Mouse (Mus musculus) stomach, embryonic 15.5 days (tissue): Measurements from ENCODE around the gene Wfdc21. TPM values are rescaled to one million over a fixed set of nuclear protein-coding genes. Genes with fewer than 3 reads are reported as not detected.

Experiments
- ATAC-seq: fragments of 200-750 bp; cut with Nextera tagmentation; 2 replicates; pipeline ENCODE4 v1.8.0; 2017; ENCODE audit warnings: low read depth, moderate number of reproducible peaks, moderate TSS enrichment; ENCODE audit not compliant: insufficient read depth, low FRiP score
- H3K27ac ChIP-seq: fragments of 300-500 bp; sonication (generic); 2 replicates; pipeline ENCODE4 v1.5.1; 2015; ENCODE audit warnings: mild to moderate bottlenecking, inconsistent platforms
- H3K27me3 ChIP-seq: fragments of 300-500 bp; sonication (generic); replicated peaks from 2 replicates; pipeline ENCODE4 v1.6.1; 2015; ENCODE audit warnings: inconsistent platforms
- H3K36me3 ChIP-seq: fragments of 300-500 bp; sonication (generic); 2 replicates; pipeline ENCODE4 v1.6.1; 2015; ENCODE audit warnings: inconsistent platforms
- H3K4me1 ChIP-seq: fragments of 300-500 bp; sonication (generic); 2 replicates; pipeline ENCODE4 v1.6.1; 2015; ENCODE audit warnings: inconsistent platforms
- H3K4me2 ChIP-seq: fragments of 300-500 bp; sonication (generic); 2 replicates; pipeline ENCODE4 v1.6.1; 2015; ENCODE audit warnings: mild to moderate bottlenecking, inconsistent platforms
- H3K4me3 ChIP-seq: fragments of 300-500 bp; sonication (generic); replicated peaks from 2 replicates; pipeline ENCODE4 v1.5.1; 2015; ENCODE audit warnings: inconsistent platforms
- H3K9ac ChIP-seq: fragments of 300-500 bp; sonication (generic); 2 replicates; pipeline ENCODE4 v1.6.1; 2015; ENCODE audit warnings: inconsistent platforms
- H3K9me3 ChIP-seq: fragments of 300-500 bp; sonication (generic); 2 replicates; pipeline ENCODE4 v1.6.1; 2016; ENCODE audit warnings: inconsistent platforms
- WGBS: fragments of 180-500 bp; shearing (Covaris S2); methylation state at CpG from one replicate; pipeline ENCODE4 v1.1.7; 2015; 5-methylcytosine and 5-hydroxymethylcytosine counted together
- polyA plus RNA-seq: library from polyadenylated mRNA; unstranded; fragments of >200 nt; fragmentation: Nextera tagmentation; extraction: Ambion mirVana; gene quantifications from 2 replicates; pipeline ENCODE4 v1.2.1, GENCODE M21; 2015

Wfdc21 gene
- polyA plus RNA-seq, 1 experiment from 2014 or later: 9.1 TPM

DNA sequence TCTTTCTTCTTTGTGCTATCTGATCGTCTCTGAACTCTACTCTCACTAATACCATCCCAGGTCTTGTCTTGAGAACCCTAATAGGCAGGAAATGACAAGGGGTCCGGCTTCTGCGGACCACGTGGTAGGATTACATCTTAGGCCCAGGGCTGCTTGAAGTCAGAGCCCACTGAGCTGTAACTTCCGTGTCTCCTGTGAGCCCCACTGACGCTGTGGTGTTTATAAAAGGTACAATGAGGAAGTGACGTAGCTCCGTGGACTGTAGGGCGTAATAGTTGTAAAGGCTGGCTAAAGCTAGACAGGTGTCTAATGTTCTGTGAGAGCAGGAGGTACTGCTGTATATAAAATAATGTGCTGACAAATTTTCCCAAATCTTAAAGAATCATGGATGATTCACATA is 20.6 kb downstream of the Wfdc21 start:
- no peak overlapping the region for H3K27ac ChIP-seq
- H3K9ac ChIP-seq: no peak overlapping the region
- H3K4me2 ChIP-seq: no peak overlapping the region
- no peaks in the 10 kb centered on the region for H3K9me3 ChIP-seq
- 89% methylated on average over 9 of the region's 9 CpGs for WGBS
- no peaks in the 10 kb centered on the region for H3K4me1 ChIP-seq
- peaks cover 50% of the 10 kb centered on the region for H3K36me3 ChIP-seq
- H3K27me3 ChIP-seq: no peaks in the 10 kb centered on the region
- ATAC-seq: no peak
- no peak overlapping the region for H3K4me3 ChIP-seq

DNA sequence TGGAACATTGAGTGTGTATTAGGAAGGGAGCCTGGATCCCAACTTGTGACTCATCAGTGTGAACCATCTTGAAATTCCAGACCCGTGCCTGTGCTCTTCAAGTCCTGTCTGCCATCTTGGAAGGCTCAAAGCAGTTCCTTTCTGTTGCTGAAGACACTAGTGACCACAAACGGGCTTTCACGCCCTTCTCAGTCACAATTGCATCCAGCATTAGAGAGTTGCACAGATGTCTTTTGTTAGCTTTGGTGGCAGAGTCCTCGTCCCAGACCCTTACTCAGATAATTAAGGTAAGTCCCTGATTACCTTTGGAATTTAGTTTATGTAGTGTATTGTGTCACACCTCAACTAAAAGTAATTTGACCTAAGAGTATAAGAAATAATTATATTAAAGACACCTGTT is 22.2 kb downstream of the Wfdc21 start:
- H3K4me2 ChIP-seq: no peak overlapping the region
- no peak overlapping the region for H3K27ac ChIP-seq
- no peak overlapping the region for H3K9ac ChIP-seq
- no peak for ATAC-seq
- peaks cover 49% of the 10 kb centered on the region for H3K36me3 ChIP-seq
- WGBS: 85% methylated on average over 4 of the region's 4 CpGs
- H3K4me3 ChIP-seq: no peak overlapping the region
- H3K4me1 ChIP-seq: no peaks in the 10 kb centered on the region
- H3K9me3 ChIP-seq: no peaks in the 10 kb centered on the region
- no peaks in the 10 kb centered on the region for H3K27me3 ChIP-seq

DNA sequence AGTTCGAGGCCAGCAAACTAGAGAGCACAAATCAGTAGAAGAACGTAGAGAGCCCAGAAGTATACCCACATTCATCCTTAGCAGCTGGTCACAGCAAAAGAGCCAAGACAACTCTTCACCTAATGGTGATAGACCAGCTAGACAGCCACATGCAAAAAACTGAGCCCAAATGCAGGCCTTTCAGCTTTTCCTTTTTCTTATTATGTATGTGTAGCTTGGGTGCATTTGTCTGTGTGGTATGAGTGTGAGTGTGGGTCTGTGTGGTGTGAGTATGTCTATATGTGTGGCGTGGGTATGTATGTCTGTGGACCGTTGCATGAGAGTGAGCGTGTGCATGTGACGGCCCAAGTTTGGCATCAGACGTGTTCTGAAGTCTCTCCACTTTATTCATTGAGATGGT is 24.3 kb downstream of the Wfdc21 start:
- WGBS: 89% methylated on average over 7 of the region's 7 CpGs
- Histone ChIP-seq H3K4me2 (no peak overlapping the region), H3K36me3 (peaks cover 45% of the 10 kb centered on the region), H3K9ac (no peak overlapping the region), H3K9me3 (no peaks in the 10 kb centered on the region), H3K27me3 (no peaks in the 10 kb centered on the region), H3K27ac (no peak overlapping the region), H3K4me3 (no peak overlapping the region), H3K4me1 (no peaks in the 10 kb centered on the region)
- no peak for ATAC-seq

DNA sequence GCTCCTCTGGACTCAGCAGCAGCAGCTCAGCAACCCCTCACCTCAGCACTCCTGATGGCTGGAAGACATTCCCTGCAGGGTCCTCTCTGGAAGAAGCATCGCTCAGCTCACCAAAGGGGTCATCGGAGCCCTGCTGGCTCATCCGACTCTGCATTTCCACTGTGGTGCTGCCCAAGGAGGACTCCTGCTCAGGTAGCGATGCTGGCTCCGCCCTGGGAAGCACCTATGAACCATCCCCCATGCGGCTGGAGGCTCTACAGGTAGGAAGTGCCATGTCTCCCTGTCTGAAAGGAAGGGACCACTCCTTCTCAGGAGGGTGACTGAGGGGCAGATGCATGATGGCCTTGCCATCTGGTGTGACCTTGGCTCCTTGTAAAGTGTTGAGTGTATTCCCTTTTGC is 25.6 kb downstream of the Wfdc21 start:
- no peak overlapping the region for H3K9ac ChIP-seq
- no peaks in the 10 kb centered on the region for H3K4me1 ChIP-seq
- H3K4me2 ChIP-seq: no peak overlapping the region
- WGBS: 94% methylated on average over 6 of the region's 6 CpGs
- H3K27me3 ChIP-seq: no peaks in the 10 kb centered on the region
- no peak for ATAC-seq
- no peaks in the 10 kb centered on the region for H3K9me3 ChIP-seq
- H3K4me3 ChIP-seq: no peak overlapping the region
- peaks cover 45% of the 10 kb centered on the region for H3K36me3 ChIP-seq
- no peak overlapping the region for H3K27ac ChIP-seq

DNA sequence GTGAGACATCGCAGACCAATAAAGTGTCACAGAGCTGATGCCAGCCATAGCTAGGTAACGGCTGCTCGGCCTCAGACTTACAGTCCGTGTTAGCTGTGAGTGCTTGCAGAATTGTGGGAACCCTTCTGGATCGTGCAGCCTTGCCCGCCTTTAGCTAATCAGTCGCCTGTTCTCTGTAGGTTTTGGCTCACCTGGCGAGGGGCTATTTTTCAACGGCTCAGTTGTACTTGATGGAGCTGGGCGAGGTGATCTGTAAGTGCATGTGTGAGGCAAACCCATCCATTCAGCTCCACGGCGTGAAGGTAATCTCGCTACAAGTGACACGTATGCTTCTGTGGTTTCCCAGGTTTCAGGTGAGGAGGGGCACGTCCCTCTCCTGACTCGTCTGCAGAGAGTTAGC is 27.0 kb downstream of the Wfdc21 start:
- Histone ChIP-seq H3K27ac (no peak overlapping the region), H3K27me3 (no peaks in the 10 kb centered on the region), H3K9ac (no peak overlapping the region), H3K4me1 (no peaks in the 10 kb centered on the region), H3K4me2 (no peak overlapping the region), H3K36me3 (peaks cover 48% of the 10 kb centered on the region), H3K9me3 (no peaks in the 10 kb centered on the region), H3K4me3 (no peak overlapping the region)
- 92% methylated on average over 16 of the region's 16 CpGs for WGBS
- no peak for ATAC-seq

DNA sequence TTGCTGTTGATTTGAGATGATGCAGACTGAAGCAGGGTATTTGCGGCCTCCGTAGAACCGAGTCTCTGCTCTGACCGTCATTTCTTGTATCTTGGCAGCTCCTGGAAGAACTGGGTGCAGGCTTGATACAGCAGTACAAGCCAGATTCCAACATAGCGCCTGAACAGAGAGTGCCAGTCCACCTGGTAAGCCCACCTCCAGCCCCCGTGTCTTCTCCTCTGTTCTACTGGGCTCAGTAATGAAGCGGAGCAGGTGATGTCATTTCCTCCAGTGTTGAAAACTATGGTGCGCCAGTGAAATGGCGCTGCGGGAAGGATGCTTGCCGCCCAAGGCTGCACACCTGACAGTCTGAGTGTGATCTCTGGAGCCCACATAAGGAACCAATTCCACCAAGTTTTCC is 27.6 kb downstream of the Wfdc21 start:
- ATAC-seq: no peak
- peaks cover 50% of the 10 kb centered on the region for H3K36me3 ChIP-seq
- H3K9ac ChIP-seq: no peak overlapping the region
- no peaks in the 10 kb centered on the region for H3K4me1 ChIP-seq
- H3K4me3 ChIP-seq: no peak overlapping the region
- 94% methylated on average over 11 of the region's 11 CpGs for WGBS
- H3K4me2 ChIP-seq: no peak overlapping the region
- H3K27ac ChIP-seq: no peak overlapping the region
- no peaks in the 10 kb centered on the region for H3K27me3 ChIP-seq
- H3K9me3 ChIP-seq: no peaks in the 10 kb centered on the region

DNA sequence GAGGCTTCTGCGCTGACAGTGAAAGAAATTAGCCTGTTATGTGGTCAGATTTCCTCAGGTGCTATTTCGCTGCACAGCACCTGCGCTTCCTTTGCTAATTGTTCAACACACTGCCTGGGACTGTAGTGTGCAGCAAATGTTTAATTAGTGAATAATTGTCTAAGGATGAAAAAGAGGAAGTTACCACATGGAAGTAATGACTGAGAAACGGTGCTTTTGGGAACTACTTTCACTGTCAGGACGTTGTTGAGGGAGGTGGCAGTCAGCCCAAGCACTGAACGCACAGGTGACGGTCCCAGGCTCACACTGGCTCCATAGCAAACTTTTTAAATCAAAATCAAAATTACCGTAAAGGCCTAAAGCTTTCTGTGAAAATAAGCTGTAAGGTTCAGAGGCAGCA is 30.1 kb downstream of the Wfdc21 start:
- Histone ChIP-seq H3K4me1 (no peaks in the 10 kb centered on the region), H3K9me3 (no peaks in the 10 kb centered on the region), H3K36me3 (peaks cover 69% of the 10 kb centered on the region), H3K27ac (no peak overlapping the region), H3K4me3 (no peak overlapping the region), H3K9ac (no peak overlapping the region), H3K27me3 (no peaks in the 10 kb centered on the region), H3K4me2 (no peak overlapping the region)
- 86% methylated on average over 8 of the region's 8 CpGs for WGBS
- ATAC-seq: no peak

DNA sequence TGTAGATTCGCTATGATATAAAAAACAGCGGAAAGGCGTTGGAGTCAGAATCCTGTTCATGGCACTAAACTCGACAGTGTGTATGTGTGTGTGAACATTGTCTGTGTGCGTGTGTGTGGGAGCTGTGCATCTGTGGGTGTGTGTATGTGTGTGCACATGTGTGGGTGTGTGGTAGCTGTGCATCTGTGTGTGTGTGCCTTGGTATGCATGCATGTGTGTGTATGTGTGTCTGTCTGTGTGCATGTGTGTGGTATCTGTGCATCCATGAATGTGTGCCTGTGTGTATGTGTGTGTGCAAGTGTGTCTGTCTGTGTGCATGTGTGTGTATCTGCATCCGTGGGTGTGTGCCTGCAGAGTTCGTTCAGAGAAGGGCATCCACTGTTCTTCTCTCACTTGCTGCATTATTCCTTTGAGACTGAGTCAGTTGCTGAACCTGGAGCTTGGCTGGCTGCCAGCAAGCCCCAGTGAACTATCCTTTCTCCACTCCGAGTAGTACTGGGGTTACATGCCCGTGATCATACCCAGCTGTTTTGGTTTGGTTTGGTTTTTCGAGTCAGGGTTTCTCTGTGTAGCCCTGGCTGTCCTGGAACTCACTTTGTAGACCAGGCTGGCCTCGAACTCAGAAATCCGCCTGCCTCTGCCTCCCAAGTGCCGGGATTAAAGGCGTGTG is 37.3 kb downstream of the Wfdc21 start:
- no peaks in the 10 kb centered on the region for H3K27me3 ChIP-seq
- WGBS: 74% methylated on average over 14 of the region's 14 CpGs

DNA sequence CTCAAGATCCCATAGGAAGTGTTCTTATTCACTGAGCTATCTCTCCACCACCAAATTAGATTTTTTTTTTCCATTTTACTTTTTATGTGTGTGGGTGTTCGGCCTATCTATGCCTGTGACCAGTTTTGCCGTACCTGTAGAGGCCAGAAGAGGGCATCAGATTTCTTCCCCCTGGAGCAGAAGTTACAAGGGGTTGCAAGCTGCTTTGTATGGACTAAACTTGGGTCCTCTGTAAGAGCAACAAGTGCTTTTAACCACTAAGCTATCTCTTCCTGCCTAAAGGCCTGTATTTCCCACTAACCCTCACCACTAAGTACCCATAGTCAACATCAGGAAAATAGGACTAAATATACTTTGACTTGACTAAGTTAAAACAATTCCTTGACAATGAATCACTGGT is 37.9 kb downstream of the Wfdc21 start:
- H3K4me2 ChIP-seq: no peak overlapping the region
- H3K9ac ChIP-seq: no peak overlapping the region
- 77% methylated on average over 2 of the region's 2 CpGs for WGBS
- H3K36me3 ChIP-seq: peaks cover 27% of the 10 kb centered on the region
- peaks cover 3% of the 10 kb centered on the region; the same call in 1 of the 2 replicates for H3K4me1 ChIP-seq
- no peak overlapping the region for H3K4me3 ChIP-seq
- no peaks in the 10 kb centered on the region for H3K27me3 ChIP-seq
- no peak overlapping the region for H3K27ac ChIP-seq
- no peak for ATAC-seq
- no peaks in the 10 kb centered on the region for H3K9me3 ChIP-seq

More for the DNA sequence above, 37.3 kb downstream of the Wfdc21 start:
- H3K36me3 ChIP-seq: peaks cover 30% of the 10 kb centered on the region
- ATAC-seq: no peak
- no peak overlapping the region for H3K27ac ChIP-seq
- H3K9ac ChIP-seq: no peak overlapping the region
- H3K4me2 ChIP-seq: no peak overlapping the region
- H3K9me3 ChIP-seq: no peaks in the 10 kb centered on the region
- H3K4me1 ChIP-seq: peaks cover 3% of the 10 kb centered on the region; the same call in 1 of the 2 replicates
- no peak overlapping the region for H3K4me3 ChIP-seq

DNA sequence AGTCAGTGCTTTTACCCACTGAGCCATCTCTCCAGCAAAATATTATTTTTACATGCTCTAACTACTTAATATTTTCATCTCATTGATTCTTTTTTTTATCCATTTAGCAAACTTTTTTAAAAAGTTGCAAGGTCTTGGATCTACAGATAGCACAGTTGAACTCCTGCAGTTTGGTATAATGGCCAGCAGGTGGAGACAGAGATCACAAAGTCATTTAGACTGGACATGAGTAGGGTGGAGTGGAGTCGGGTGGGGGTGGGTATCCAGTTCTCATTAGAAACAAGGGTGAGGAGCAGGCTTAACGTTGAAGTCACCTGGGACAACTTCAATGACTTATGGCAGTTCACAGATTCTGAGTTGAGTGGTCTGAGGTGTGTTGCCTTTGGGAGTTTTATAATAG is 38.6 kb downstream of the Wfdc21 start:
- H3K4me2 ChIP-seq: no peak overlapping the region
- WGBS: 6% methylated on average over 2 of the region's 2 CpGs
- H3K36me3 ChIP-seq: peaks cover 20% of the 10 kb centered on the region
- no peak for ATAC-seq
- no peaks in the 10 kb centered on the region for H3K27me3 ChIP-seq
- no peak overlapping the region for H3K4me3 ChIP-seq
- H3K27ac ChIP-seq: no peak overlapping the region
- H3K4me1 ChIP-seq: peaks cover 3% of the 10 kb centered on the region; the same call in 1 of the 2 replicates
- H3K9me3 ChIP-seq: no peaks in the 10 kb centered on the region
- H3K9ac ChIP-seq: no peak overlapping the region

DNA sequence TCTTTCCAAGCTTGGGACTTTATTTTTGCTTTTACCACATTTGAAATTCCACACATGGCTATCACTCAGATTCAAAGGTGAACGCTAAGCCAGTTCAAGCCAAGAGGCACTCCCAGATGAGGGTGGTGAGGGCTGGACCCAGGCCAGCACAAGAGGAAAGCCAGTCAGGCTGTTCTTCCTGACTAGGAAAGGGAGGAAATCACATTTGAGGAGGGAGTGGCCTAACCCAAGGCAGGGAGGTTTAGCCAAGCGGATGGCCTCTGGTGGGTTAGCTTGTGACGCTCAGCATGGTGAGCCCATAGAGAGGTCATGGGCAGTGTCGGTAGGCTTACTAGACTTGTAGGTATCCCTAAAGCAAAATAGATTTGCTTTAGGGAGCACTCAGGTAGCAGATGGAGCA is 40.1 kb downstream of the Wfdc21 start:
- H3K9me3 ChIP-seq: no peaks in the 10 kb centered on the region
- no peak overlapping the region for H3K9ac ChIP-seq
- H3K4me1 ChIP-seq: peaks cover 3% of the 10 kb centered on the region; the same call in 1 of the 2 replicates
- ATAC-seq: no peak
- H3K36me3 ChIP-seq: 0 out of 2 replicates have a peak, but pooled peaks cover 6% of the 10 kb centered on the region
- no peaks in the 10 kb centered on the region for H3K27me3 ChIP-seq
- no peak overlapping the region for H3K27ac ChIP-seq
- no peak overlapping the region for H3K4me2 ChIP-seq
- no peak overlapping the region for H3K4me3 ChIP-seq
- WGBS: 65% methylated on average over 4 of the region's 4 CpGs

DNA sequence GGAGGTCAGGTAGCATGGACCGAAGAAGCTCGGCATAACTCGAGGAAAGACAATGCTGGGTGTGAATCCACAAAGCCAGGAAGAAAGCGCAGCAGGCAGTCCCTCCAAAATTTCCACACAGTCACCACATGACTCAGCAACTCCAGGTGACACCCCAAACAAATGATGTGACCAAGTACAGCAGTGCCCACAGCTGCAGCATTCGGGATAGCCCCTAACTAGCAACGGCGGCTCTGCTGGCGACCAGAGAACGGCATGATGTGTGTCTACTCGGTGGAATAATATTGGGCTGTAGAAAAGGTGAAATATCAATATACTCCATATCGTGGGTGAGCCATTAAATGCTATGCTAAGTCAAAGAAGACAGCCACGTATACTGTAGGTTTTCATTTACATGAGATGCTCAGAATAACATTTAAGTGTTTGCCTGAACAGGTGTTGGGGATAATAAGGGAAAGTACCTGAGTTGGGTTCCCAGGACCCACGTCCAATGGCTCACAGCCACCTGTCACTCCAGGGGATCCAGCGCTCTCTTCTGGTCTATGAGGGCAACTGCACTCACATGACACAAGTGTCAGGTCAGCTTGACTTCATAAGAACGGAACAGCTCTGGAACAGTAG is 40.8 kb downstream of the Wfdc21 start:
- WGBS: 82% methylated on average over 15 of the region's 15 CpGs
- no peak for ATAC-seq
- H3K4me2 ChIP-seq: no peak overlapping the region
- no peaks in the 10 kb centered on the region for H3K9me3 ChIP-seq
- H3K36me3 ChIP-seq: 0 out of 2 replicates have a peak, but pooled peaks cover 5% of the 10 kb centered on the region
- H3K27me3 ChIP-seq: no peaks in the 10 kb centered on the region
- no peak overlapping the region for H3K9ac ChIP-seq
- no peak overlapping the region for H3K27ac ChIP-seq
- peaks cover 3% of the 10 kb centered on the region; the same call in 1 of the 2 replicates for H3K4me1 ChIP-seq
- H3K4me3 ChIP-seq: no peak overlapping the region
